Mouse (Mus musculus): ENCODE measurements at regions not wholly inside any gene's neighbourhood (a gene's known extent, or its start where the extent isn't known, plus 50 kb on each side); places are given as distances from the start of the nearest gene placed in this dataset.

DNA sequence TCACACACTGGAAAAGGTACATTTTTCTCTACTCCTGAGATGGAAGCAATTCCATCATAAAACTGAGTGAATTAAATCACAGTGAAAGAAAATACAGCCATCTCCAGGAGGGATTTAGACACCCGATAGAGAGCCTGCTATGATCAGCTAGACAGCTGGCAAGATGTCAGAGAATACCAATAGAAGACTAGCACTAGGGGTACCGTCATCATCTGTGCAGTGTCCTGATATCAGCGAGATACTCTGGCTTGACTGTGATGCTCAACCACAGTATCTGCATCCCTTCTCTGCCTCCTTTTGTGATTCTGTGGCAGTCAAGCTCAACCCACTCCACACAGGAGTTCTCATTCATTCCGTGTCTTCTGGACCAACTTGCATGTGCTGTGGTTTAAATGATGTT is 87.4 kb downstream of the Rbm43 start:
- DNase-seq (ENCODE audit: low read depth, low spot score), result no peak
- Histone ChIP-seq H3K36me3 (ENCODE audit: control insufficient read depth, insufficient read depth, low read length, poor library complexity, severe bottlenecking) (no peaks in the 10 kb centered on the region), H3K27me3 (ENCODE audit: control insufficient read depth, insufficient read depth, low read length, poor library complexity, severe bottlenecking) (no peaks in the 10 kb centered on the region)

GRCm38 (mm10) chr2:51847964-51848363 is 87.0 kb downstream of the Rbm43 start:
- no peaks in the 10 kb centered on the region for H3K36me3 ChIP-seq (ENCODE audit: control insufficient read depth, insufficient read depth, low read length, poor library complexity, severe bottlenecking)
- no peaks in the 10 kb centered on the region for H3K27me3 ChIP-seq (ENCODE audit: control insufficient read depth, insufficient read depth, low read length, poor library complexity, severe bottlenecking)
- no peak for DNase-seq (ENCODE audit: low read depth, low spot score)

- DNase-seq (ENCODE audit: low read depth, low spot score), result no peak
- Histone ChIP-seq H3K36me3 (ENCODE audit: control insufficient read depth, insufficient read depth, low read length, poor library complexity, severe bottlenecking) (no peaks in the 10 kb centered on the region), H3K27me3 (ENCODE audit: control insufficient read depth, insufficient read depth, low read length, poor library complexity, severe bottlenecking) (no peaks in the 10 kb centered on the region)
Measured at GRCm38 (mm10) chr2:51848491-51848890, 86.5 kb downstream of the Rbm43 start.

DNA sequence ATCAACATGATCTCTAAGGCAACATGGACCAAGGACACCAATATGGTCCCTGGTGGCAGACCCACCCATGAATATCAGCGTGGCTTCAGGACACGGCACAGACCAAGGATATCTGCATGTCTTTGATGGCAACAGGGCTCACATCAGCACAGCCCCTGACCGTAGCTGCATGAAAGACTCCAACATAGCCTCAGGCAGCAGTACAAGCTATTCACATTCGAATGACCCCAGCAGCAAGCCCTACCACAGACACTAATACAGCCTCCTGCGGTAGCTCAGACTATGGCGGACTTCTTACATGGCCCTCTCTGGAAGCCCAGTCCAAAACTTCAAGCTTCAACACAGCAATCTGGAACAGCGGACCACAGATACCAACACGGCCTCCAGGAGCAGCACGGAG is 84.4 kb downstream of the Rbm43 start:
- no peaks in the 10 kb centered on the region for H3K36me3 ChIP-seq (ENCODE audit: control insufficient read depth, insufficient read depth, low read length, poor library complexity, severe bottlenecking)
- DNase-seq (ENCODE audit: low read depth, low spot score), result no peak

DNA sequence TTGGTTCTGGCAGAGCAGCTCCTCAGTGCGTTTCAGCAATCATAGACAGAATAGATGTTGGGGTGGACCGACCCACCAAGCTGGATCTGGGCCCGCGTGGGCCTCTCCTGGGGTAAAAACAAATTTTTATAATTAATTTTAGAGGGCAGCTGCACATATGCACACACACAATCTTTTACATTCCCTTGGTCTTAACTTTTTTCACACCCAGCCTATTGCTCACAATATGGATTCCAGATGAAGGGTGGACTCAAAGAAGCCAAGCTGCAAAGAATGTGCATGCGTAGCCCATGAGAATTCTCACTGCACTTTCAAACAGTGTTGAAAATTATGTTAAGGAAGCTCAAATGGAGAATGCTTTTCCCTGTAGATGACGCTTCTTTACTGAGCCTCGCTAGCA is 83.3 kb downstream of the Rbm43 start:
- no peak for DNase-seq (ENCODE audit: low read depth, low spot score)
- no peaks in the 10 kb centered on the region for H3K36me3 ChIP-seq (ENCODE audit: control insufficient read depth, insufficient read depth, low read length, poor library complexity, severe bottlenecking)
- H3K27me3 ChIP-seq (ENCODE audit: control insufficient read depth, insufficient read depth, low read length, poor library complexity, severe bottlenecking), result no peaks in the 10 kb centered on the region

More for the DNA sequence above, 84.4 kb downstream of the Rbm43 start:
- H3K27me3 ChIP-seq (ENCODE audit: control insufficient read depth, insufficient read depth, low read length, poor library complexity, severe bottlenecking), result no peaks in the 10 kb centered on the region

GRCm38 (mm10) chr2:51857226-51857625 is 77.7 kb downstream of the Rbm43 start:
- Histone ChIP-seq H3K27me3 (ENCODE audit: control insufficient read depth, insufficient read depth, low read length, poor library complexity, severe bottlenecking) (no peaks in the 10 kb centered on the region; the same call in 1 of the 2 replicates), H3K36me3 (ENCODE audit: control insufficient read depth, insufficient read depth, low read length, poor library complexity, severe bottlenecking) (no peaks in the 10 kb centered on the region)
- DNase-seq (ENCODE audit: low read depth, low spot score), result no peak

DNA sequence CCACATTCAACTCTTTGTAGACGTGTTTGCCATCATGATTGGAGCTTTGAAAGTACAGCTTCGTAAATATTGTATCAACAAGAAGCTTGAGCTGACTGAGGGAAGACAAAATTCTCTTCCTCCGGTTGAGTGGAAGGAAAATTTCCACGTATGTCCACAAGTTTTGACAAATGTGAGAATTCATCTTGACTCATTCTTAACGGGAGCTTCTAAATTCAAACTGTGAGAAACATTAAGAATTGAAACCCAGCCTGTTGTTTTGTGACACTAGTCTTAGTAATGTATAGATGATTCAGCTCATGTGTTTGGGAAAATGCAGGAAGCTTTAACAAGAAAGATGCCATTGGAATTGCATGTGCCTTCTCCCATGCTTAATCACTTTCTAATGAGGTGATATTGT is 68.9 kb downstream of the Rbm43 start:
- no peaks in the 10 kb centered on the region; the same call in 1 of the 2 replicates for H3K27me3 ChIP-seq (ENCODE audit: control insufficient read depth, insufficient read depth, low read length, poor library complexity, severe bottlenecking)
- no peaks in the 10 kb centered on the region for H3K36me3 ChIP-seq (ENCODE audit: control insufficient read depth, insufficient read depth, low read length, poor library complexity, severe bottlenecking)
- DNase-seq (ENCODE audit: low read depth, low spot score), result no peak

- no peaks in the 10 kb centered on the region for H3K36me3 ChIP-seq (ENCODE audit: control insufficient read depth, insufficient read depth, low read length, poor library complexity, severe bottlenecking)
- no peaks in the 10 kb centered on the region for H3K27me3 ChIP-seq (ENCODE audit: control insufficient read depth, insufficient read depth, low read length, poor library complexity, severe bottlenecking)
- DNase-seq (ENCODE audit: low read depth, low spot score), result no peak
Measured at GRCm38 (mm10) chr2:51868878-51869510, 66.0 kb downstream of the Rbm43 start.

DNA sequence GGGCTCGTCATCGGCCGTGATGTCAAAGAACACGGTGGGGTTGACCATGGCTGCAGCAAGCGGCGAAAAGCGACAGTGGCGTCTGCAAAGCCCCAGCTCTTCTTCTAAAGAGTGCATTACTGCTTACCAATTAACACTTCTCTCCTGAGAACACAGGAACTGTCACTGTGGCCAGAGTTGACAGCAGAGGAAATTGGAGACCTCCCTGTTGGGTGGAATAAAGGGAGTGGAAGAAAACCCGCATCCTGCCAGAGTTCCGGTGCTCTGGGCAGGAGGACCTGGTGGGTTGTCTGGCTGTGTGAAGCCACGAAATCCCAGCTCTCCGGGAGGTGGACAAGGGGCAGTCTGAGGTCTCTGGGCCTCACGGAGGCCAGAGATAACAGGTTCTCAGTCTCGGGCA is 63.4 kb downstream of the Rbm43 start:
- no peak for DNase-seq (ENCODE audit: low read depth, low spot score)
- no peaks in the 10 kb centered on the region for H3K36me3 ChIP-seq (ENCODE audit: control insufficient read depth, insufficient read depth, low read length, poor library complexity, severe bottlenecking)
- no peaks in the 10 kb centered on the region for H3K27me3 ChIP-seq (ENCODE audit: control insufficient read depth, insufficient read depth, low read length, poor library complexity, severe bottlenecking)

All from splenic B cell, adult 2 months (primary cell).